Mouse (Mus musculus): ENCODE measurements around the gene Notch3.
"Not testable (repeated sequence)": the region's sequence is repeated elsewhere in the genome, so short reads cannot be mapped to it uniquely, and the experiment has no call there.

The Notch3 gene

DNA sequence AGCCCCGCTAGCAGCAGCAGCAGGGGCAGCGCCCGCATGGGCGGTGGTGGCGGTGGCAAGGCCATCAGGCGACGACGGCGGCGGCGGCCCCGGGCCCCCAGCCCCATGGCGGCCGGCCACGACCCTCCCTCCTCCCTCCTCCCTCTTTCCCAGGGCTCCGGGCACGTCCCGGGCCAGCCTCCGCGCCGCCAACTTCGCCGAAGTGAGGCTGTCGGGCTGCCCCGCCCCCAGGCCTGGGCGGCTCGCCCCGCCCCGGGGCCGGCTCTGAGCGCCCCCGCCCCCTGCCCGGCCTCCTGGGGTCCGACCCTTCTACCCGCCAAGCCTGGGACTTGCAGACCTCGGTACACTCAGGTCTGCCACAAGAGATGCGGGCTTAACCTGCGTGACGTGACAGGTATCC is at the start of gene Notch3:
TSS of gene Notch3 (minus strand) at position 166 of the 400 bp plus-strand sequence.
- peak; percentile 79 for DNase-seq (ENCODE audit: low read depth, low spot score)

DNA sequence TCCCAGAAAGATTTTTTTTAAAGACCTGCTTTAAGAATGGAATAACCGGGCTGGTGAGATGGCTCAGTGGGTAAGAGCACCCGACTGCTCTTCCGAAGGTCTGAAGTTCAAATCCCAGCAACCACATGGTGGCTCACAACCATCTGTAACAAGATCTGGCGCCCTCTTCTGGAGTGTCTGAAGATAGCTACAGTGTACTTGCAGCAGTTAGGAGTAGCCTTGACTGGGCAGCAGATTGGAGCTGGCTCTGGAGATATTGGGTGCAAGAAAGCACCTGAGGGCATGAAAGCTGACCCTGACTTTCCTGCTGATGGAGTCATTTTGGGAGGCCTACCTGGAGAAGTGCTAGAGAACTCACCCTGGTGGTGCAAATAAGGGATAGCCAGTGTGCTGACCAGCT is 48.9 kb upstream of the Notch3 start:
- peak; percentile 42 for DNase-seq (ENCODE audit: low read depth, low spot score)

DNA sequence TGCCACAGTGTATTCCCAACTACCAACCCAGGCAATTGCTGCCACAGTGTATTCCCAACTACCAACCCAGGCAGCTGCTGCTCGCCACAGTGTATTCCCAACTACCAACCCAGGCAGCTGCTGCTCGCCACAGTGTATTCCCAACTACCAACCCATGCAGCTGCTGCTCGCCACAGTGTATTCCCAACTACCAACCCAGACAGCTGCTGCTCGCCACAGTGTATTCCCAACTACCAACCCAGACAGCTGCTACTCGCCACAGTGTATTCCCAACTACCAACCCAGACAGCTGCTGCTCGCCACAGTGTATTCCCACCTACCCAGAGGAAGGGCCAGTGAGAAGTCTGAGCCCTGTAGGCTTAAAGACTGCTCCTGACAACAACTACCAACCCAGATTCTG is 44.9 kb upstream of the Notch3 start:
- not testable (repeated sequence) for DNase-seq (ENCODE audit: low read depth, low spot score)

DNA sequence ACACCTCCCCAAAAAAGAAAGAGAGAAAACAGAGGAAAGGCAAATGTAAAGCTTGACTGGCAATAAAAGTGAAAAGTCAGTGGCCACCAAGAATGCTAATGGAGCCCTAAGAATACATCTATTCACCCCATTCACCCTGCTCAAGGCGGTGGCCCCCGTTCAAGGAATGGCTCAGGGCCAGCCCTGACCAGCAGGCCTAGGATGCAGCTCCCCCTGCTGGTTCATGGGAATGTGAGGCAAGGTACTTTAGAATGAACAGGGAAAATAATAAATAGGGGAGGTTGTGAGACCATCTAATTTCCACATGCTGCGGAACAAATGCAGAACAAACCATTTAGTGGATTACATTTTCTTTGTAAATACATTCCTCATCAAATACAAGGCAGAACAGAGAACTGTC is 43.1 kb upstream of the Notch3 start:
- peak; percentile 57 for DNase-seq (ENCODE audit: low read depth, low spot score)

DNA sequence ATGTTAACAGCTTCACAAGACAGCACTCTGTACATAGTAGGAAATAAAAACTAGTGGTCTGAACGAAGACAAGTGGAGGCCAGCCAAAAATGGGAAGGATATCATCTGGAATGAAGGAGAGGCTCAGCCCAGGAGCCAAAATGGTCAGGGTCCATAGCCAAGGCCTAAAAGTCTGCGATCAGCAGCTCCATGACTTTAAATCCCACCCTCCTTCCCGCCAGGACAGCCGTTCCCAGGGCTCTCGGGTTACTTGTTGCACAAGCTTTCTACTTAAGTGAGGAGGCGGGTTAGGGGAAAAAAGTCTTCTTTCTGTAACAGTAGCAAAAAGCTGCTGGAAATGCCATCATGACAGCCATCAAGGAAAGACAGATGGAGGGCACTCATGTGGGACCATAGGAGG is 42.5 kb upstream of the Notch3 start:
- DNase-seq (ENCODE audit: low read depth, low spot score), result peak; percentile 41

DNA sequence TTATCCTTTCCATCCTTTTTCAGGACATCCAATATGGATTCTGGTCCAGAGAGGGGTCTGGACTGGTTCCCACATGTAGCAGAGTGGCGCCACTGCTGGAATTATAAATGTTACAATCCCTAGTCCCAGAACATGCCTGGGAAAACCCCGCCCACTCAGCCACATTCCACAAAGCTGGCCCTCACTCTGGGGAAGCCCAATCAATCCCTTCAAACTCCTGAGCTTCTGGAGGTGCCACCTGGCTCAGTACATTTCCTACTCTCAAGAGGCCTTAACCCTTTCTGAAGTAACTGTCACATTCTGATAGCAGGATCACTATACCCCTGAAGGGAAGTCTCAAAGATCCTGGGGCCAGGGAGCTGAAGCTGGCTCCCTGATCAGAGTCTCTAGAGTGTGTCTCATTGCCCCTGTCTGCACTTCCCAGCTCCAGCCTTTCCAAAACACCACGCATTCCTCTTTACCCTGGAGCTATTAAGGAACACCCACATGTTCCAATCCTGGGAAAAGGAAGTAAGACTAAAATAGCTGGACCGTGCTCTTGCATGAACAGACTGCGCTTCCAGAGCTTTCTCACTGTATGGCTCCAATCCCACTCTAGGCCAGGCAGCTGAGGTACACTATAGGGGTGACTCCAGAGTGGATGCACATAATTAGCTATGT is 41.1 kb upstream of the Notch3 start:
- peak; percentile 47 for DNase-seq (ENCODE audit: low read depth, low spot score)

DNA sequence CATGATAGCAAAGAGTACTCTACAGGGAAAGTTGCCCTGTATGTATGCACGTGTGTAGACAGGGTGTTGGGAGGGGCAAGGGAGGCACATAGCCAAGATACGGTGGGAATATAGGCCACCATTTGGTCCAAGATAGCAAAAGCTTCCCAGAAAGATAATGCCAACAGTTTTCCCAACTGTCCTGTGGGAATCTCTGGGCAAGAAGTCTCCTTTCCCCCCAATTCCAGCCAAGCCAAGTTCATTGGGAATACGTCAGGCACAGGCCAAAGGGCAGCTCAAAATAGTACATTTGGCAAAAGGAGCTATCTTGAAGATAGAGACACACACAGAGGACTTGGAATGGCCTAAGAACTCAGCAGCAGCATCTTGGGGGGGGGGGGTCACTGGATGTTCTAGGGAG is 38.7 kb upstream of the Notch3 start:
- no peak for DNase-seq (ENCODE audit: low read depth, low spot score)

DNA sequence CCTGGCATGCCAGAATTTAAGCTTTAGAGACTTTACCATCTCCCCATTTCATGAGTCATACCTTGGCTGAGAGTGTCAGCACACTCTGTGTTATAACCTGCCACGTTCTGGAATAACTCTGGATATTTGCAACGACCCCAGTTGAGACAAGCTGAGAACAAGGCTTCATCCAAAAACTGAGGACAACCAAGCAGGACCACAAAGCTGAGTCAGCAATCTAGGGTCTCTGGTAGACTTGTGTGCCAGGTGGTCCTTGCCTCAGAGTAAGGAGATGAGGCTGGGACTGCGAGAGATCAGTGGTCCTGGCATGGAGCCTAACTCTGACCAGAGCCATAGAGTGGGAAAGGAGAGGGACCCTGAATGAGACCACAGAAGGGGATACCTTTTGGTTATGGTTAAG is 36.3 kb upstream of the Notch3 start:
- no peak for DNase-seq (ENCODE audit: low read depth, low spot score)

DNA sequence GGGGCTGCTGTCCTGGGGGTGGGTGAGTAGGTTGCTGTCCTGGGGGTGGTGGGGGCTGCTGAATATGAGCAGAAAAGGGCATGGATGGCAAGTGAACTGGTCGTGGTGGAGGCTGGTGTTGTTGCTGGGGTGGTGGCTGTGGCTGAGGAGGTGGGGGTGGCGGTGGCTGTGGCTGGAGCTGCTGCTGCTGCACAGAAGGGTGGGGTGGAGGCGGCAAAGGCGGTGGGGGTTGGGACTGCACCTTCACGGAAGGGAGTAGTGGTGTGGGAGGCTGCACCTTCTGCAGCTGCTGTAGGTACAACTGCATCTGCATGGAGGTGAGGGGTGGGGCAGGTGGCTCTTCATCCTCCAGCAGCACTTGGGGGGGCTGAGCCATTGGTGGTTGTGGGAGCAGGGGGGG is 34.4 kb upstream of the Notch3 start:
- DNase-seq (ENCODE audit: low read depth, low spot score), result no peak

DNA sequence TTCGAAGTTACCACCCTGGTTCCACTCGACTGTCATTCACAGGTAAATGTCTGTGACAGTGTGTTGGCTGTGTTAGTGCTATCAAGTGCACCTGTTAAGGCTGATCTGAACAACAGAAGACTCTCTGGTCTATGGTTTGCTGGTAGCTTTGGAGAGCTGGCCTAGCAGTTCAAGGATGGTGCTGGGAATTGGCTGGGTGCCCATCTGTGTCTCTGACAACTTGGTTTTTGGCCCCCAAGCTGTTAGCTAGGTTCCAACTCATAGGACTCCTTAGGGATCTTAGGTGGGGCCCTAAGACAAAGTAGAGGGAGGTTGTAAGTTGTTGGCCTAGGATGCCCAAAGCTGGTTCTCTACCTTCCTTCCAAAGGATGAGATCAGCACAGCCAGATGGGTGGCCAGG is 33.1 kb upstream of the Notch3 start:
- DNase-seq (ENCODE audit: low read depth, low spot score), result no peak

DNA sequence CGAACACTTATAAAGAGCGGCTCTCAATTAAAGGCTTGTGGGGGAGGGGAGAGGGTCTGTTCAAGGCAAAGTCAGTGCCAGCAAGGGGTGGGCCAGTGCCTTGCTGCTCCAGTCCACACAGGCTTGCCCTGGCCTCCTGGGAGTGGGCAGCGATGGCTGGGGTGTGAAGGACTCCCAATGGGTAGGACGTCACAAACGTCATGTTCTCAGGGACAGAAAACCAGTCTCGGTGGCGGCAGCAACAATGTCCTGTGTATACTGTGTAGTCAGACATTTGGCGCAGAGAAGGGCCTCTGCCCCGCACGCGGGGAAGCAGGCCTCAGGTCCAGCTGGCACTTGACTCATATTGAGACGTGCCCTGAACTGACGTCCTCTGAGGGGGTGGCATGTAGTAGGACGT is 30.5 kb upstream of the Notch3 start:
- no peak for DNase-seq (ENCODE audit: low read depth, low spot score)

DNA sequence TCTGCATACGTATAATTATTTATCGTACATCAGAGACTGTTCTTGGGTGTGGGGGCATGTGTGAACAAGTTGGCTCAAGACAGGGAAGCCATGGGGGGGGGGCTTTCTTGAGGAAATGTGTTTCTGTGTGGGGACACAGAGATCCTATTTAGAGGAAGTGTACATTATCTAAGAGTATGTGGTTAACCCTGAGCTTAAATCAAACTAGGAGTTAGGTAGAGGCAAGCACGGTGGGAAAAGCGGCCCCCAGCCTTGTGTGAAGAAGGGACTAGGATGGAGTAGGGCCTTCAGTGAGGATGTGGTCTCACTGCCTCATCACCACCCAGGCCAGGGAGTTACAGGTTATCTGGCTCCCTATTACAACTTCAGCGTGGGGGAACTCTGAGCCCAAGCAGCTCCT is 29.1 kb upstream of the Notch3 start:
- no peak for DNase-seq (ENCODE audit: low read depth, low spot score)

DNA sequence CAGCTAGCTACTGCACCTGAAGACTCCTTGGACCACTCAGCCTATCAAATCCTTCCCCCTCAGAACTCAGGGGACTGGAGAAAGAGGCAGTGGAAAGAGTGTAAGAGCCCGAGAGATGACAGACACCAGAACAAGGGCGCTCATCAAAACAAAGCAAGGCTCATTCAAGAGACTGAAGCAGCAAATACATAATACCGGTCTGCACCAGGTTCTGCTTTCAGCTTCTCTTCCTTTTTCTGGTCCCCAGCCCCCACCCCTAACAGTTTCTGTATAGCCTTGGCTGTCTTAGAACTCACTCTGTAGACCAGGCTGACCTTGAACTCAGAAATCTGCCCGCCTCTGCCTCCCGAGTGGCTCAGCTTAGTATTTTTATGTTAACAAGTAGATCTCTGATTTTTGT is 26.4 kb upstream of the Notch3 start:
- DNase-seq (ENCODE audit: low read depth, low spot score), result no peak

DNA sequence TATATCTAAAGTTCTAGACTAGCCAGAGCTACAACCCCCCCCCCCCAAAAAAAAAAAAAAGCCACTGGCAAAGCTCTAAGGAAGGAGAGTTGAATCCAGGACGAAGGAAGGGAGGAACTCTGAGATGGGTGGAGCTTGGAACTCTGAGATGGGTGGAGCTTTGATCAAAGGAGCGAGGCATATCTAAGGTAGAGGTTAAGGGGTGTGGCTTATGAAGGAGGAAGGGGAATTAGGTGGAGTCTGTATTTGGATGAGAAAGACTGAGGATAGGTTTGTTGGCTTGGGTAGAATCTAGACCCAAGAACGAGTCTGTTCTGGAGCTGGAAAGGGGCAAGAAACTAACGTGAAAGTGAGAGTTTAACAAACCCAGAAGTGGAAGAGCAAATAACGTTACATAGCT is 23.2 kb upstream of the Notch3 start:
- peak; percentile 88 for DNase-seq (ENCODE audit: low read depth, low spot score)

DNA sequence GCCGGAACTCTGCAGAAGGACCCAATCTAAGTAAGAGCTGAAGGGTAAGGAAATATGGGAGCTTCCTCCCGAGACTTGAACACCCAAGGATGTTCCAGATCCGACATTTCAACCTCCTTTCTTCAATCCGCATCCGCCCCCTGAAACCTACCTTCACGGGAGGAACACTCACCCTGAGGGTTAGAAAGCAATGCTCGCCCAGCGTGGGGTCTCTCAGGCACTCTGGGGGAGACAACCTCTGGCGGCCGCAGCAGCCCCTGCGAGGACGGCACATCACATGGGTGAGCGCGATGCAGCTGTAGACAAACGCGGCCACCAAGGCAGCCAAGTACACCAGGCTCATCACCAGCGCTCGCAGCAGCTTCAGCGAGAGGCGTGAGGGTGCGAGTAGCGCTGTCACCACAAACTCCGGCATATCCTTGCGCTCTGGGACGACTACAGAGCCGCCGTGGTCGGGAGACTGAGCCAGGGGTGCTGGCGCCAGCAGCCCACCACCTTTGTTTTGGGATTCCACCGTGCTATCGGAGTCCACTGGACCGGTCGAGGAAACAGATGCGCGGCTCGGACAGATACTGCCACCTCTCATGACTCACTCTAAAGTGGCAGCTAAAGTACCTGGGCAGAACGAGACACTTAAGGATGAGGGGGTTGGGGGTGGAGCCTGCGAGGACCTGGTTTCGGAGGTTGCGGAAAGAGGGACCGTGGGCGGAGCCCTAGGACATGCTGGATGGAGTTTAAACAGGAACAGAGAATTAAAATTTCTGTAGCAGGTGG is 22.4 kb upstream of the Notch3 start, which contains the start of gene Ephx3:
TSS of gene Ephx3 (minus strand) at position 687 of the 774 bp plus-strand sequence.
- DNase-seq (ENCODE audit: low read depth, low spot score), result peak; percentile 66

DNA sequence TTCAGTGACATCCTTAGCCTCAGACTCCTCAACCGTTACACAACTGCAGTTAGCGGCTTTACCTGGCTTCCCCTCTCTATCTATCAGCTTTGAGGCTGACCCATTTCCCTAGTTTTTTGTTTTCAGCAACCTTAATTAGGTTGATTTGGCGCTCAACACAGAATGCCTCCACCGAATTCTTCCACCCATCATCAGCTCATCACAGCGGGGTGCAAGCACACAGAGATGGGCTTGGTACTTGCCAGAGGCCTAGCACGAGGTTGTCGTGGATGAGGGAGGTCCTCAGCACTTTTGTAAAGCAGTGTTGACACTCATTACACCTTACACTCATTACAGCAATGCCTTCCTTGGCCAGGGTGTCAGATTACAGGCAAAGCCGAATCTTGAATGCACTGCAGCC is 16.4 kb upstream of the Notch3 start:
- DNase-seq (ENCODE audit: low read depth, low spot score), result no peak

DNA sequence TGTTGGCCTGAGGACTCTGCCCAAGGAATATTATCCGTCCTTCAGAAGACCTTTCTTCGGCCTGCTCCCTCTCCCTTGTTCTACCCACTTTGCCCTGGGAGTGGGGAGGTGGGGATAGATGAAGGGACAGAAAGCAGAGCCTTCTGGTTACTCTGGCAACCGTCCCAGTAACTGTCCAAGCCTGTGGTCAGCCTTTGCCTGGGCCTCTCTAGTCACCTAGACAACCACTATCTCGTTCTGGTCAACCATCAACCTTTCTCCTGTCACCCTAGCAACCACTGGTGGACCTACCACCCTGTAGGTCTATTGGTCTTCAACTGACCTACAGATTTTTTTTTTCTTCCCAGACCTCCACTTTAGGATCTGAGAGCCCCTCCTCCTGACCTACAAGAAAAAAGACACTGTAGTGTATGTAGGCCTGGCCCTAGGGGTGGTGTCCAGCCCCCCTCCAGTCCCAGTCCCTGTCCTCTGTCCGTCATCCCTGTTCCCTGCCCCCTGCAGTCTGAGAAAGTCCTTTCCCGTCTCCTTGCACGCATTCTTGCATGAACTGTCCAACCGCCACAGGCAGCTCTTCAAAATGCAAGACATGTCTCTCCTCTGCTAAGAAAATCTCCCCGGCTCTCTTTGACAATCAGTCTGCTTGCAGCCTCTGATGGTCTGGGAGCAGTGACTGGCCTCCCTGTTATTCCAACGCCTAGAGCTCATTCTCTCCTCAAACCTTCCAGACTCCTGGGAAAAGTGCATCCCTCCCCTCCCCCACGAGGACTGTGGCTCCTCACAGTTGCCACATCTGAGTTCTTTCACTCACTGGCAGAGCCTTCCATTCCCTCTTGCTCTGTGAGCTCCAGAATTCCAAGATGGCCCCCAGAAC is 13.2 kb upstream of the Notch3 start:
- DNase-seq (ENCODE audit: low read depth, low spot score), result no peak

DNA sequence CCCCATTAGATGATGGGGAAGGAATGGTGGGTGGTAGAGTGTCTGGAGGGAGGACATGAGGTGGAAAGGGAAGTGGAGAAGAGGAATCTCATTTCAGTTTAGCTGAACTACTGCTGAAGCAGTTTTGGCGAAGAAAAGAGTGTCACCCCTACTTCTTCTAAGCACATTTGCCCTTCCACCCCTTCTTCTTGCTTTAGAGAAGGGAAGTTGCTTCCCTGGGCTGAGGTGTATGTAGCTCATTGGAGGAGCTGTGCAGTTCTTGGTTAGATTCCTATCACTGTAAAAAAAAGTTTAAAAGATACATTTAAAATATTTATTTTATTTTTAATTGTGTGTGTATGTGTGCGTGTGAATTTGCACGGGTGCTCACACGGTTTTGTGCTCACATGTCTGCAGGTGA is 10.3 kb upstream of the Notch3 start:
- no peak for DNase-seq (ENCODE audit: low read depth, low spot score)

DNA sequence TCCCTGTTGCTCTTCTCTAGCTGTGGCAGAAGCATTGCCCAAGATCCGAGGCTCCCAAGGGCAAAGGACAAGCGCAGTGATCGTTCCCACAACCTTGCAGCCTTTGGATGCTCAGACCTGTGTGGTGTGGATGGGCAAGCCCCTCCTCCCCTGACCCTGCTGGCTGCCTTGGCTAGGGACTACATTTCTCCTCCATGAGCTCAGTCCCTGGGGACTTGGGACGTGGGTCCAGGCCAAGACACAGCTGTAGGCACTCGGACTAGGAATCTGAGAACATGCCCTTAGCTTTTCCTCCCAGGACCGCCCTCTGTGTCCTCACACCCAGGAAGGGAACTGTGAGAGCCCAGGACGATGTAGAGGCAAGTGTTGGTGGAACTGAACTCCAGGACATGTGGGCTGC is 6.5 kb upstream of the Notch3 start:
- DNase-seq (ENCODE audit: low read depth, low spot score), result no peak

DNA sequence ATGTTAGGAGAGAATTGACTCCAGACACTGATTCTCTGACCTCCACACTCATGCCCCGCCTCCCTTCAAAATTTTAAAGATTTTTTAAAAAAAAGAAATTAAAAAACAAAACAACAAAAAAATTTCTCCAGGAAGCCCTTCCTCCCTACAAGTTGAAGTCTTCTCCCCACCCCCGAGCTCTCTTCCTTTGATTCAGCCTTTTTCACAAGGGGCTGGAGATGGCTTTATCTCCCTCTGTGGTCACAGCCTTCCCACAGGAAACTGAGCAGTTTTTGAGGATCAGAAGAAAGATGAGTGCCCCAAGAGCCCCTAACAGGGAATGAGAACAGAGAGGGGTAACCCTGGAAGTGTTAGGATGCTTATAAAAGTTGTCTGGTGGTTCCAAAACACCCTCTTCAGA is 5.8 kb upstream of the Notch3 start:
- no peak for DNase-seq (ENCODE audit: low read depth, low spot score)

DNA sequence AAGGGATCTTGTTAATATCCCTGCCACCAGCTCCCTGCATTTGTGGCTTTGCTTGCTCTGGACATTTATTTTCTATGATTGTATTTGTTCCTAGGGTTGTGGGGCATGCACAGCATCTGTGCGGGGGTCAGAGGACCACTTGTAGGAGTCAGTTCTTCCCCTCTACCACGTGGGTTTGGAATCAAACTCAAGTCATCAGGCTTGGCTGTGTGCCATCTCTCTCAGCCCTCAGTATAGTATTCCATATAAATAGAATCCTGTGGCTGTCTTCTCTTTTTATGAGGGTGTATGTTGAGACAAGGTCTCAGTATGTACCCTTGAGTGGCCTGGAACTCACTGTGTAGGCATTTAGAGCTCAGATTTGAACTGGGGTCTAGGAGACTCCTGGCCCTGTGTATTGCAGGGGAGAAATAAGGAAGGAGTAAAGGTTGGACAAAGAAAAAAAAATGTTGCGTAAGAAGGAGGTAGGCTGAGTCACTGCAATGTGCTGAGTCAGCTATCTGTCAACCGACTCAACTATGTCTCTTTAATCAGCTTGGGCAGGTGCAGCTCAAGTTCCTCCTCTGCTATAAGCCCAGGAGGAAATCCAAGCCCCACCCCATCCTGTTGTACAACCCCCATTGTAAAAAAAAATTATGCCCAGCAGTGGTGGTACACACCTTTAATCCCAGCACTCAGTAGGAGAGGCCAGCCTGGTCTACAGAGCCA is 3.0 kb upstream of the Notch3 start:
- no peak for DNase-seq (ENCODE audit: low read depth, low spot score)
